Mouse (Mus musculus) midbrain, embryonic 14.5 days (tissue): ENCODE results near the gene Fancl. TPM values are rescaled to one million over a fixed set of nuclear protein-coding genes. Genes with fewer than 3 reads are reported as not detected.
"Not testable (repeated sequence)": the region's sequence is repeated elsewhere in the genome, so short reads cannot be mapped to it uniquely, and the experiment has no call there.

Source experiments
- ATAC-seq: fragments of 200-750 bp; cut with Nextera tagmentation; 2 replicates; pipeline ENCODE4 v1.8.0; 2017; ENCODE audit warnings: moderate number of reproducible peaks, moderate library complexity; ENCODE audit not compliant: low FRiP score, low TSS enrichment
- DNase-seq: peaks from one replicate; pipeline ENCODE4 v3.0.0-alpha.2; 2015
- H3K27ac ChIP-seq: fragments of 300-500 bp; sonication (generic); replicated peaks from 2 replicates; pipeline ENCODE4 v1.5.1; 2014; ENCODE audit warnings: mild to moderate bottlenecking, low read depth, low read length, moderate library complexity
- H3K27me3 ChIP-seq: fragments of 300-500 bp; sonication (generic); 2 replicates; pipeline ENCODE4 v1.6.1; 2014; ENCODE audit warnings: low read length, control low read depth, mixed read lengths; ENCODE audit not compliant: control insufficient read depth, insufficient read depth
- H3K36me3 ChIP-seq: fragments of 300-500 bp; sonication (generic); 2 replicates; pipeline ENCODE4 v1.6.1; 2014; ENCODE audit warnings: low read length, control low read depth; ENCODE audit not compliant: control insufficient read depth, insufficient read depth
- H3K4me1 ChIP-seq: fragments of 300-500 bp; sonication (generic); 2 replicates; pipeline ENCODE4 v1.6.1; 2014; ENCODE audit warnings: mild to moderate bottlenecking, antibody characterized with exemption, low read length, control low read depth; ENCODE audit not compliant: control insufficient read depth, insufficient read depth
- H3K4me2 ChIP-seq: fragments of 300-500 bp; sonication (generic); 2 replicates; pipeline ENCODE4 v1.6.1; 2014; ENCODE audit warnings: mild to moderate bottlenecking, low read length, moderate library complexity
- H3K4me3 ChIP-seq: fragments of 300-500 bp; sonication (generic); replicated peaks from 2 replicates; pipeline ENCODE4 v1.5.1; 2014; ENCODE audit warnings: low read depth, low read length
- H3K9ac ChIP-seq: fragments of 300-500 bp; sonication (generic); replicated peaks from 2 replicates; pipeline ENCODE4 v1.6.1; 2014; ENCODE audit warnings: mild to moderate bottlenecking, low read length, moderate library complexity
- H3K9me3 ChIP-seq: fragments of 300-500 bp; sonication (generic); 2 replicates; pipeline ENCODE4 v1.6.1; 2016; ENCODE audit warnings: low read length, control low read depth, mixed read lengths; ENCODE audit not compliant: control insufficient read depth
- WGBS: fragments of 180-500 bp; shearing (Covaris S2); extraction: QIAGEN DNeasy Blood & Tissue Kit; methylation state at CpG from one replicate; pipeline ENCODE4 v1.1.7; 2014; 5-methylcytosine and 5-hydroxymethylcytosine counted together
- polyA plus RNA-seq: library from polyadenylated mRNA; unstranded; fragments of >200 nt; fragmentation: Nextera tagmentation; extraction: Ambion mirVana; gene quantifications from 2 replicates; pipeline ENCODE4 v1.2.1, GENCODE M21; 2014

Gene Fancl
- polyA plus RNA-seq = 14.0 and 15.3 TPM in 2 replicates

DNA sequence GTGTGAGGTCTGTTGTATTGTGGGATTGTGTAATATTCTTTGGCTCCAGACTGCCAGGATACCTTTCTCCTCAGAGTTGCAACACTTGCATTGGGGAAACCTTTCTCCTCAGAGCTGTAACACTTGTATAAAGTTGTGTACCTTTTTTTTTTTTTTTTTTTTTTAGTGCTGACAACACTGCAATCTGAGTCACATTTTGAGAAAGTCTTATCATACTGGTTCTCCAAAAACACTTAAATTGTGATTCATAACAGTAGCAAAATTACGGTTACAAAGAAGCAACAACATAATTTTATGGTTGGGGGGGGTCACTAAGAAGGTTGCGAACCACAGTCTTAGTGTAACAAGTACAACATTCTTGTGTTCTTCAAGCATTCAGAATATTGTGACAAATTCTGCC is at the start of gene Fancl:
Fancl (plus strand) TSS at position 165 of the 400 bp plus-strand sequence.
- Histone ChIP-seq H3K4me3 (peak within 1 kb of the TSS; percentile 73), H3K9ac (peak within 1 kb of the TSS; percentile 65), H3K9me3 (no peaks in the 10 kb centered on the region), H3K4me2 (peak within 1 kb of the TSS; percentile 74), H3K27me3 (no peaks in the 10 kb centered on the region), H3K36me3 (no peaks in the 10 kb centered on the region), H3K4me1 (no peaks in the 10 kb centered on the region), H3K27ac (peak within 1 kb of the TSS; percentile 82)
- DNase-seq (no peak), ATAC-seq (no peak)
- 98% methylated on average over 2 of the region's 2 CpGs for WGBS

DNA sequence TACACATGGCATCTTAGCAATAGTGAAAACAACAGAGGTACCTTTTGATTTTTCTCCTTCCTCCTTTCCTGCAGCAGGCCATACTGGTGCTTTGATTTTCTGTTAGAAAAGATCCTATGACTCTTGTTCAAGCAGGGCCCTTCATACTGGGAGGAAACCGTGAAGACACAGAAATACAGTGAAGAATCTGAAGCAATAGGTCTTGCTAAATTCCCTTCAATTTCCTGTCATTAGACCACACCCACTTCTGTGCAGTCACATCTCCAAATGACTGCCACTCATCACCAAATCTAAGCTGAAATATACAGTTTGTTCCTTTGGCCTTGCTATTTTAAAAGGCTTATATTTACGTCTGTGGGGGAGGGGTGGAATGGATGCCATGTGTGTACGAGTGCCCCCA is 49.1 kb upstream of the Fancl start:
- no peak for ATAC-seq

GRCm38 (mm10) chr11:26370176-26370575 is 15.8 kb upstream of the Fancl start:
- not testable (repeated sequence) for H3K4me2 ChIP-seq, H3K9ac ChIP-seq, H3K4me1 ChIP-seq, DNase-seq, H3K4me3 ChIP-seq, H3K27ac ChIP-seq, H3K9me3 ChIP-seq, H3K27me3 ChIP-seq, H3K36me3 ChIP-seq, ATAC-seq
- 83% methylated on average over 2 of the region's 2 CpGs for WGBS

More for the DNA sequence above, 49.1 kb upstream of the Fancl start:
- no peak for DNase-seq
- Histone ChIP-seq H3K36me3 (no peaks in the 10 kb centered on the region), H3K4me1 (no peaks in the 10 kb centered on the region), H3K27ac (no peak overlapping the region), H3K27me3 (no peaks in the 10 kb centered on the region), H3K4me3 (no peak overlapping the region), H3K9ac (no peak overlapping the region), H3K4me2 (no peak overlapping the region), H3K9me3 (no peaks in the 10 kb centered on the region)
- WGBS = 87% methylated on average over 3 of the region's 3 CpGs

DNA sequence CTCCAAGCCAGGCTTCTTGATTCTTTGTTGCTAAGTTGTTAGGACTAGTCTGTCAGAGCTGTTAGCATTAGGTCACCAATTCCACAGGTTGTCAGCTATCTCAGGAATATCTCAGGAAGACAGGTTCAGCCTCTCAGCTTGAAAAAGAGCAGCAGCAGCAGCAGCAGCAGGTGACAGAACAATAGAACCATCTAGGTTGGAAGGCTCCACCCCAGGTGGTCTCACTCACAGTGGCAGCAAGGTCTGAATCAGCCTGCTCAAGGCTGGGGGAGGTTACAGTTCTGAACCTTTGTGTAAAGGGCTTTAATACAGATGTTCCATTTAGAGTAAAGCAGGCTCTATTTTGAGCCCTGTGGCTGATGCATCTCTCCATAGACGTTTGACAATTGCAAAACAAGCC is 14.0 kb upstream of the Fancl start:
- H3K4me2 ChIP-seq, H3K36me3 ChIP-seq, ATAC-seq, H3K4me1 ChIP-seq, H3K4me3 ChIP-seq, DNase-seq, H3K27ac ChIP-seq, H3K27me3 ChIP-seq, H3K9me3 ChIP-seq, H3K9ac ChIP-seq: not testable (repeated sequence)
- 14% methylated on average over 1 of the region's 1 CpGs for WGBS

- Histone ChIP-seq H3K36me3 (no peaks in the 10 kb centered on the region), H3K9ac (no peak overlapping the region), H3K4me1 (no peaks in the 10 kb centered on the region), H3K27ac (no peak overlapping the region), H3K27me3 (no peaks in the 10 kb centered on the region), H3K9me3 (no peaks in the 10 kb centered on the region), H3K4me3 (no peak overlapping the region), H3K4me2 (no peak overlapping the region)
- 84% methylated on average over 2 of the region's 2 CpGs for WGBS
- DNase-seq (no peak), ATAC-seq (no peak)
Observed at GRCm38 (mm10) chr11:26374132-26374531, 11.8 kb upstream of the Fancl start.

DNA sequence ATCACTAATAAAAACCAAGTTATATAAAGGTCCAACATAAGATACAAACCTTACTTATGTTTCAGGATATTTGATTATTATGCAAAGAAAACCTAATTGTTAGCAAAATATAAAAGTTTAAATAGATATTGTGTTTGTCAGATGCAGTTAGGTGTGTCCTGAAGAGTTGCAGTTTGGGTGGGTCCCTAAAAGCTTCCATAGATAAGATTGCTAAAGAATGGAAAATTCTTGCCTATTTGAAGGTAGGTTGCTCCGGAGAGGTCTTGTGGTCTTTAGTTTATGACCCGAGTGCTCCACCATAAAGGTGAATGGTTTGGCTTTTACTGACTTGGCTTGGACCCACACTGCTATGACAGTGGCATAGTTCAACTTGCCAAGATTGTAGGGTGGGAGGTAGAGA is 7.9 kb upstream of the Fancl start:
- WGBS = 94% methylated on average over 2 of the region's 2 CpGs
- no peak overlapping the region for H3K9ac ChIP-seq
- no peak overlapping the region for H3K27ac ChIP-seq
- no peak overlapping the region for H3K4me2 ChIP-seq
- H3K4me1 ChIP-seq = no peaks in the 10 kb centered on the region
- no peaks in the 10 kb centered on the region for H3K9me3 ChIP-seq
- no peak overlapping the region for H3K4me3 ChIP-seq
- no peak for DNase-seq
- ATAC-seq = no peak
- no peaks in the 10 kb centered on the region for H3K27me3 ChIP-seq
- no peaks in the 10 kb centered on the region for H3K36me3 ChIP-seq

DNA sequence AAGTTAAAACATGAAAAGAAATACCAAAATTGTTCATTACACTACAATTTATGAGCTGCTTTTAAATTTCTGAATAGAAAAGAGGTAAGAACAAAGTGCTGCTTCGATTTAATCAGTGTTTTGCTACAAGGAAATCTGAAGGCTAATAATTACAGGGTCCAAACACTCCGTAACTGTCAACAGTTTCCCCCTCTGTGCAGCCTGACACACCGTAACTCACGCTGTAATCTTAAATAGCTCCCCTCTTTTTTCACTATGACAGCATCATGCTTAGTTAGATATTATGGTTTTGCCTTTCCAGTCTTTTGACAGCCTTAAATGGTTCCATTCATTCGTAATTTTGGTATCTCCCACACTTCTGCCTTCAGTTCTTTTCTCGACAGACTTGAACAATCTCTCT is 4.4 kb upstream of the Fancl start:
- no peak for DNase-seq
- H3K27me3 ChIP-seq = no peaks in the 10 kb centered on the region

GRCm38 (mm10) chr11:26386678-26387077 is 743 bp downstream of the Fancl start:
- Histone ChIP-seq H3K4me2 (peak overlapping the region; percentile 74), H3K27ac (no peak overlapping the region; the same call in 1 of the 2 replicates), H3K36me3 (no peaks in the 10 kb centered on the region), H3K9me3 (no peaks in the 10 kb centered on the region), H3K9ac (peak overlapping the region; percentile 65), H3K4me3 (peak overlapping the region; percentile 73), H3K27me3 (no peaks in the 10 kb centered on the region), H3K4me1 (no peaks in the 10 kb centered on the region)
- ATAC-seq (peak; percentile 7; the same call in 1 of the 2 replicates), DNase-seq (no peak)
- WGBS = 49% methylated on average over 2 of the region's 2 CpGs

More for the DNA sequence above, 4.4 kb upstream of the Fancl start:
- 84% methylated on average over 6 of the region's 6 CpGs for WGBS
- Histone ChIP-seq H3K9ac (no peak overlapping the region), H3K9me3 (no peaks in the 10 kb centered on the region), H3K36me3 (no peaks in the 10 kb centered on the region), H3K27ac (no peak overlapping the region), H3K4me1 (no peaks in the 10 kb centered on the region), H3K4me3 (no peak overlapping the region), H3K4me2 (no peak overlapping the region)
- ATAC-seq = no peak

- Histone ChIP-seq H3K27ac (peak overlapping the region; percentile 82), H3K4me1 (no peaks in the 10 kb centered on the region), H3K27me3 (no peaks in the 10 kb centered on the region), H3K36me3 (no peaks in the 10 kb centered on the region), H3K4me3 (peak overlapping the region; percentile 73), H3K9me3 (no peaks in the 10 kb centered on the region), H3K9ac (peak overlapping the region; percentile 65), H3K4me2 (peak overlapping the region; percentile 74)
- ATAC-seq (peak; percentile 100), DNase-seq (peak; percentile 98)
- WGBS = under 1% methylated on average over 42 of the region's 42 CpGs
Observed at GRCm38 (mm10) chr11:26387087-26387611, 1.2 kb downstream of the Fancl start.
